Mouse (Mus musculus) thymus, postnatal 25 days (tissue): ENCODE results near the gene Mcidas.

Source experiments
- DNase-seq: peaks from one replicate; pipeline ENCODE4 v3.0.0; 2022

Mcidas gene

GRCm38 (mm10) chr13:112993531-112994152 lies at the start of gene Mcidas:
Gene Mcidas (plus strand): TSS chr13:112993845.
- DNase-seq = no peak

DNA sequence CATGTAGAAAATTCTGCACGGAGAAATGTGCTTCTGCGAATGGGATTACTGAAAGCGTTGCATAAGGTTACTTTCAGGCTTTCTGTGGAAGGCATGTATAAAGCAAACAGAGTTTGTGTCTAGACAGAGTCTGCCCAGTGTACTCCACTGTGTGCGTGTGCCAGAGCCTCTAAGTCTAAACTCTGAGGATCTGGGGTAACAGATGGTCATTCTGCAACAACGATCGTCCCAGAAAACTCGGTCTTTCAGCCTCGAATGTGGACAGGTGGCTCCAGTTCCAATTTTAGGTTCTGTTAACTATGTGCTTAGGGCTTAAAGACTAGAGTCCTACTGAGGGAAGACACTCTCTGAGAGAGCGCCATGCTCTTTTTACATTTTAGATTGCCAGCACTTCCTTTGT lies 48.3 kb upstream of the Mcidas start:
- DNase-seq = no peak

GRCm38 (mm10) chr13:112945900-112946299 lies 47.7 kb upstream of the Mcidas start:
- no peak for DNase-seq

- no peak for DNase-seq
These were observed 39.6 kb upstream of the Mcidas start for GRCm38 (mm10) chr13:112954067-112954466.

- DNase-seq = no peak
These were observed 30.6 kb upstream of the Mcidas start for GRCm38 (mm10) chr13:112963081-112963480.

GRCm38 (mm10) chr13:112964421-112964820 lies 29.2 kb upstream of the Mcidas start:
- DNase-seq = no peak

GRCm38 (mm10) chr13:112967267-112967666 lies 26.4 kb upstream of the Mcidas start:
- no peak for DNase-seq

DNA sequence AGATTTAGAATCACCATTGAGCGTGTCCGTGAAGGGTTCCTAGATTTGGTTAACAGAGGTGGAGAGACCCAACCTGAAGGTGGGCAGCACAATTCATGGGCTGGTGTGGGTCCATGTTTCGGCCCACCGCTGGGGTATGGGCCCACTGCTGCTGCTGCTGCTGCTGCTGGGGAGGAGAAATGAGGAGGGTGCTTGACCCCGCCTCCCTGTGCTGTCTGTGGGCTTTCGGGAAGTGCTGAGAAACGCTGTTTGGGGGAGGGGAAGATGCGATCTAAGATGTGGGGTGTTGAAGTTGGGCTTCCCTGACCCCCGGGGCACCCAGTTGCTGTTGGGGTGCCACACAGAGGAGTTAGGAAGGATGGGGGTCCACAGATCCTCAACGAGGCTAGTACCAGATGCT lies 16.9 kb upstream of the Mcidas start:
- no peak for DNase-seq

GRCm38 (mm10) chr13:112985605-112986450 lies 7.8 kb upstream of the Mcidas start:
- no peak for DNase-seq

DNA sequence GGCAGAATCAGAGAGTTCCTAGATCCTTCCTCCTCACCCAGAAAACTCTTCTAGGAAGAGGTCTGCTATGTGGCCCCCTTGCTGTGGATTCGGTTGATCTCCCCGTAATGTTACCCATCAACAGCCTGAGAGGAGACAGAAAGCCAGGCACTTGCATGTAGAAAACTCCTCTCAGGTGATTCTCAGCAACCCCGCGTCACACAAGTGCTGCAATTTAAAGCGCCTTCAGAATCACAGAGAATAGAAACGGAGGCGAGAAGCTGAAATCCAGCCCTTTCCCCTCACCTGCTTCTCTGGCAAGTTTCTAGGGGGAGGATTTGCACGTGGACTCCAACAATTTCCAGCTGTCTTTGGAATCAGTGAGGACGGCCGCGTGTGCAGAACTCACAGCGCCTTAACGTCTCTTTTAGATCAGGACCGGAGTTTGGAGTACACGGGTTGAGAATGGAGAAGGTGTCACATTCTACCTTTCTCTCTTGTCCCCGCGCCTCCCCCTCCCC lies 7.1 kb upstream of the Mcidas start:
- DNase-seq = no peak

DNA sequence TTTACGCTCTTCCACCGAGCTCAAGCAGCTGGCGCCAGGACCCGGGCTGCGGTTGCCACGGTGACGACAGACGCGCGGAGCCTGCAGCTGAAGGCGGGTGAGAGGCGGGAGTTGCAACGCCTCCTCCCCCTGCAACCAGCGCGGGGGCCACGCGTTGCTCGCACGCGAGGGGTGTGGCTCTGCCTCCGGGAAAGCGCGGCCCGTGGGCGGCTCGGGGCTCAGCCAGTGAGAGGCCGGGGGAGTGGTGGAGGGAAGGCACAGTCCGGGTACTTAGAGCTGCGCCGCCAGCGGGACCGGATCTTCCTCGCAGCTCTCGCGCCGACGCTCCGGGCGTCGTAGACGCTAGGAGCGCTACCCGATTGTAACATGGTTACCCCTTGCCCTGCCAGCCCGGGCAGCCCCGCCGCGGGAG lies 6.1 kb upstream of the Mcidas start, which contains the start of gene Ccno:
Gene Ccno, plus strand, starts transcription at position 271 of the 412 bp plus-strand sequence.
- peak; percentile 95 for DNase-seq

- DNase-seq = no peak
These were observed 5.7 kb upstream of the Mcidas start for GRCm38 (mm10) chr13:112987991-112988390.

DNA sequence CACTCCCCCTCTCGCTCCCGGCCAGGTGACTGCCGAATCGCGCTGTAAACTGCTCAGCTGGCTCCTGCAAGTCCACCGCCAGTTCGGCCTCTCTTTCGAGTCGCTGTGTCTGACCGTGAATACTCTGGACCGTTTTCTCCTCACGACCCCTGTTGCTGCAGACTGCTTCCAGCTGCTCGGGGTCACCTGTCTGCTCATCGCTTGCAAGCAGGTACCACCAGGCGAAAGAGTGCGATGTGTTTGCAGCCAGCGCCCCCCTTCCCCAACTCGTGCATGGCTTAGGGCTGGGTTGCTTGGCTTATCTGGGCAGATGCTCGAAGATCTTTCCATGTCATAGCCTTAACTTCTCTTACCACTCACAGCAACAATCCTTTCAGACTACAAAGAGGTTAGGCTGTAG lies 4.8 kb upstream of the Mcidas start:
- no peak for DNase-seq

DNA sequence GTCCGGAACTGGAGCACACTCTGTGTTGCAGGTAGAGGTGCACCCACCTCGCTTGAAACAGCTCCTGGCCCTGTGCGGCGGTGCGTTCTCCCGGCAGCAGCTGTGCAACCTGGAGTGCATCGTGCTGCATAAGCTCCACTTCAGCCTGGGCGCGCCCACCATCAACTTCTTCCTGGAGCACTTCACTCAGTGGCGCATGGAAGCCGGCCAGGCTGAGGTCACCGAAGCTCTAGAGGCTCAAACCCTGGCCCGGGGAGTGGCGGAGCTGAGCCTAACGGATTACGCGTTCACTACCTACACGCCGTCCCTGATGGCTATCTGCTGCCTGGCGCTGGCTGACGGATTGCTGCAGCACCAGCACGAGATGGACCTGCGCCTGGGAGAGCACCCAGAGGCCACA lies 4.1 kb upstream of the Mcidas start:
- DNase-seq = no peak

DNA sequence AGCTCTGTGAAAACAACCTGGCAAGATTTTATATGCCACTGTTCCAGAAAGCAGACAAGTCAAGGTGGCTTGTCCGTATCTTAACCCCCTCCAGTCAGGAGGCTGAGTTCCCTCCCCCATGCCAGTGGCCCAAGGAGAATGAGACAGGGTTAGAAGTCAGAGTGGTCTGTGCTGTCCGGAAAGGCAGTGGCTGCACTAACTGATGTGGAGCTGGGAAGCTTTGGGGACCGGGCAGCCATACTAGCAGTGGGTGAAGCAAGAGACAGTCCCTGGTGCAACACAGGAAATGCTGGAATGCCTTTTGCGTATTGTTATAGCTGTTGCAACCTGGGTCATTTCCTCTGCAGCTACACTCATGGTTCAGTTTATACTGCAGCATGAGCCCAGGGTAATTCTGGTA lies 3.3 kb upstream of the Mcidas start:
- no peak for DNase-seq

GRCm38 (mm10) chr13:112994191-112994590 lies 546 bp downstream of the Mcidas start:
- DNase-seq = peak; percentile 66

DNA sequence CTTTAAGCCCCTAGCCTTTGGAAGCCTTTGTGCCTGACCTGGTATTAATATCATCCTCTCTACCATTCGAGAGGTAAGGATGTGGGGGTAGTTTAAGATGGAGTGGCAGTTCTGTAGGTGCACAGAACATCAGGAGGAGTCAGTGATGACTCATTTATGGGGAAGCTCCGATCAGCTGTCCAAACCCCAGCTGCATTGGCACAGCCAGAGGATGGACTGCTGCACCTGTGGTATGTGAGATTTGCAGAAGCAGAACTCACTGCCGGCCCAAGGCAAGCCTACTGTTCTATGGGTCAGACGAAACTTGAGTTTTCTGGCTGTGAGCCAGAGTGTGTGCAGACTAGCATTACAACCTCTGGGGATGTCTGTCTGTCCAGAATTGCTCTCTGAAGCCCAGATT lies 2.8 kb downstream of the Mcidas start:
- DNase-seq = no peak

DNA sequence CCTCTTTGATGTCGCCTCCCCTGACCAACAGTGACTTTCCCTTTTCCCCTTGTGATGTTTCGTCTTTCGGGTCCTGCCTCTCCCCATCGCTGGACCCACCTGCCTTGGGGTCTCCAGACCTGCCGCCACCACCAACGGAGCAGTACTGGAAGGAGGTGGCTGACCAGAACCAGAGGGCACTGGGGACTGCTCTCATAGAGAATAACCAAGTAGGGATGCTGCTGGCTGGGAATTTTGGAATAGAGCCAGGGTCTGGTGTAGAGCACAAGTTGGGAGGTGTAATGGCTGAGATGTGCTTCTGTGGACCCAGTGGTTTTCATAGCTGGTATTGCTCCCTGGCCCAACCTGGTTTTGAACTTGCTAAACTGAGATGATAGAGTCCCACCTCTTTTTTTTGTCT lies 3.7 kb downstream of the Mcidas start:
- DNase-seq = no peak

- DNase-seq = no peak
These were observed 5.0 kb downstream of the Mcidas start for GRCm38 (mm10) chr13:112998427-112999201.

DNA sequence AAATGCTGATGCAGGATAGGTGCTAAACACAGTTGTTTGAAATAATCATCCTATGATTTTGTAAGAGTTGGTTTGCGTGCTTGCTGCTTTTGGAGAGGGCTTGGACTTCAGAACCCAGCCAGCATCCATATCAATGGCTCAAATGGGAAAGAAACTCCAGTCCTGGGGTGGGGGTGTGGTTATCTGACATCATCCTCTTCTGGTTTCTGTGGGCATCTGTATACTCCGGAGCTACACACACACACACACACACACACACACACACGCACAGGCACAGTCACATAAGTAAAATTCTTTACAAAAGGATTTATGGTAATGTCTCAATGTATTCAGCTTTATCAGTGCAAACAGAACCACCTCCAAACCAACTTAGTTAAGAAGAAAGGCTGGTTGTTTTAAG lies 6.4 kb downstream of the Mcidas start:
- no peak for DNase-seq

DNA sequence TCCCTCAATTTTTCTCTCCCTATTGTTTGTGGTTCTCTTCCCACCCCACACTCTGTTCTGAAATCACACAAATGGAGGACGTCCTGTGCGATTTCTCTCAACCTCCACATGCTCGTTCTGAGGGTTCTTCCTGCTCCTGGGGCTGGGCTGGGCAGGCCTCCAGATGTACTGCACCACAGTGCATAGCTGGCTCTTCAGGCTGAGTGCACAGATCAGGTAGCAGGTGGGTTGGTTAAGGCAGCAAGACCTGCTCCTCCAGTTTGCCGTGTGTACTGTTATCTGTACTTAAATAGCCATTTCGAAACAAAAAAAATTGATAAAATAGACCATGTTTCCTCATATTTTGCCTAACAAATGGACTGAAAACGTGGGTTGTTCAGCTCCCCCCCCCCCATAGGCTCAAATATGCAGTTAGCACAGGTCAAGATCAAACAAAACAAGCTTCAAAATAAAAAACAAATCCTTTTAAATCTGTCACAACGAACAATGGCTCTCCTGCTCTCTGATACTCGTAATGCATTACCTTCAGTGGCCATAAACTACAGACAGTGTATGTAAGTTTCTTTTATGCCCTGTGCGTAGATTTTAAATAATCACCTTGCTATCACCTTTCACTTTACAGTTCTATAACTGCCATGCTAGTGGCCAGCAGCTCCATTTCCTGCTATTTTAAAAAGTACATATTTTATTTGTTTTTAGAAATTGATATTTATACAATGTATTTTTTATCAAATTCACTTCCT lies 7.1 kb downstream of the Mcidas start:
- DNase-seq = no peak

DNA sequence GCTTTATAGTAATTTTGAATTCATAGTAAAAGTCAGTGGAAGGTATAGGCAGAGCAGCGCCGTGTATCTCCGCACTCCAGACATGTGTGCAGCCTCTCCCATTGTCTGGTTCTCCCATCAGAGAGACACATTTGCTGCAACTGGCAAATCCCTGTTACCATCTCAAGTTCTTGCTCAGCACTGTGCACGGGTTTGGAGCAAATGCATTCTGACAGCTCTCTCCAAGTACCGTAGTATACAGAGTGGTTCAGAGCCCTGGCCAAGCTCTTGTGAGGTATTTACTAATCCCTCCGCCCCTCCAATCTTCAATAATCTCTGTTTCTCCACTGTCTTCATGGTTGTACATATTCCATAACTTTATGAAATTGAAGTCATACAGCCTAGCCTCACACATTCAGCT lies 19.0 kb downstream of the Mcidas start:
- DNase-seq = no peak
